Mouse (Mus musculus) C2C12 (cell line): ENCODE data around the gene Sbf2.
A peak's percentile ranks its signal among the peaks of the same experiment; 100 is the strongest.

Source experiments
- CEBPB ChIP-seq: IDR thresholded peaks from one replicate; pipeline ENCODE4 v1.6.1; 2011; ENCODE audit warnings: low read depth, mild to moderate bottlenecking, control low read depth, moderate library complexity
- CTCF ChIP-seq: IDR thresholded peaks from one replicate; pipeline ENCODE4 v1.5.1; 2011; ENCODE audit not compliant: control insufficient read depth, insufficient read depth, insufficient read length
- FOSL1 ChIP-seq: IDR thresholded peaks from one replicate; pipeline ENCODE4 v1.8.0; 2011; ENCODE audit warnings: mild to moderate bottlenecking, low read length; ENCODE audit not compliant: poor library complexity, insufficient read depth, severe bottlenecking
- MAX ChIP-seq: IDR thresholded peaks from one replicate; pipeline ENCODE4 v1.6.1; 2011; ENCODE audit warnings: mild to moderate bottlenecking, control low read depth
- MYOD1 ChIP-seq: IDR thresholded peaks from one replicate; pipeline ENCODE4 v1.6.1; 2011; ENCODE audit warnings: low read depth; ENCODE audit not compliant: control insufficient read depth, insufficient read length
- MYOG ChIP-seq: IDR thresholded peaks from one replicate; pipeline ENCODE4 v1.6.1; 2011; ENCODE audit not compliant: control insufficient read depth, insufficient read length; ENCODE audit errors: extremely low read depth
- USF1 ChIP-seq: IDR thresholded peaks from one replicate; pipeline ENCODE4 v1.6.1; 2011; ENCODE audit warnings: low read depth, mild to moderate bottlenecking, control low read depth, moderate library complexity

DNA sequence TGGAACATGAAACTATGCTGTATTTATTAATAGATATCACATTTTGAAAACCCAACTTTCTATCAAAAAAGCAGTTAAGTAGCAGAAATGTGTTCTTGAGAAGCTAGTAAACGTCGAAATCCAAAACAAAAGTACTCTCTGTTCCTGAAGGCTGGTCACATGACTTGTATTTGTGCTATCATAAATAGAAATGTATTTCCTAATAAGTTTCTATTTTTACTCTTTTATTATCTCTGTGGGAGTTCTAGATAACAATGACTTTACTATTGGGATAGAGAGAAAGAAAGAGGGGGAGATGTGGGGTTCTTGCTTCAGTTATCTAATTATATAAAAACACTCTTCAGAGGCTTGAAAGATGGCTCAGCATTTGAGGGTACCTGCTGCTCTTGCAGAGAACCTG lies 29.5 kb downstream of the Sbf2 start:
- no peak for TF ChIP-seq CEBPB
- no peak for TF ChIP-seq CTCF
- peak; percentile 12 for TF ChIP-seq USF1
- TF ChIP-seq MYOD1: no peak
- TF ChIP-seq MAX: no peak
- TF ChIP-seq MYOG: no peak
- no peak for TF ChIP-seq FOSL1
